Mouse (Mus musculus) cortical plate, adult 2 months (tissue): ENCODE data around the gene Abcd1.

Experiments
- CTCF ChIP-seq: fragments of 200-500 bp; IDR thresholded peaks from 2 replicates; pipeline ENCODE4 v1.5.1; 2011; ENCODE audit warnings: mild to moderate bottlenecking, control low read depth, low read length; ENCODE audit not compliant: insufficient read depth; ENCODE audit errors: extremely low read depth
- POLR2A ChIP-seq: fragments of 200-500 bp; IDR thresholded peaks from 2 replicates; pipeline ENCODE4 v1.6.1; 2011; ENCODE audit warnings: mild to moderate bottlenecking, low read length, control low read depth; ENCODE audit not compliant: insufficient read depth; ENCODE audit errors: extremely low read depth

DNA sequence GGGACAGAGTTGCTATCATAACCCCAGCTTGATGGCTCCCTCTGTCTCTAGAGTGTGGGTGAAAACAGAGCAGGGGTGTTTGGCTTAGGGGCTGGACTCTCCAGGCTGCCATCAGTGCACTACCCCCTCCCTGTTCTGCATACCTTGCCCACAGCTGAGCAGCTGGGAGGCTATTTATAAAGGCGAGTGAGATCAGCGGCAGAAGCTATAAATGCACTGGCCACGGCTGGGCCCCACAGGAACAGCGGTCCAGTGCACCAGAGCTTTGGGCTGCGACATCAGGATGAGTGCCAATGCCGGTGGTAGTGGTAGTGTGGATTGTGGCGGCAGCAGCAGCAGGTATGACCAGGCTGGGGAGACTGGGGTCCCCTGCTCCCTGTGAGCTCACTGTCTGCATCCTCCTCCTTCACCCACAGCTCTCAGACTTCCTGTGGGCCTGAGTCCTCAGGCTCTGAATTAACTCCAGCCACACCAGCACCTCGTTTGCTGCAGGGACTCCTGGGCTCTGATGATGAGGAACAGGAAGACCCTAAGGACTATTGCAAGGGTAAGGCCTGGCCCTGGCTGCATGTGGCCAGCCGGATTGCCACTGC lies 57.9 kb downstream of the Abcd1 start, which contains the start of gene Srpk3:
- peak; percentile 42; the same call in 1 of the 2 replicates for TF ChIP-seq POLR2A
- TF ChIP-seq CTCF, result no peak
